Mouse (Mus musculus): ENCODE measurements at regions not wholly inside any gene's neighbourhood (a gene's known extent, or its start where the extent isn't known, plus 50 kb on each side); places are given as distances from the start of the nearest gene placed in this dataset.

DNA sequence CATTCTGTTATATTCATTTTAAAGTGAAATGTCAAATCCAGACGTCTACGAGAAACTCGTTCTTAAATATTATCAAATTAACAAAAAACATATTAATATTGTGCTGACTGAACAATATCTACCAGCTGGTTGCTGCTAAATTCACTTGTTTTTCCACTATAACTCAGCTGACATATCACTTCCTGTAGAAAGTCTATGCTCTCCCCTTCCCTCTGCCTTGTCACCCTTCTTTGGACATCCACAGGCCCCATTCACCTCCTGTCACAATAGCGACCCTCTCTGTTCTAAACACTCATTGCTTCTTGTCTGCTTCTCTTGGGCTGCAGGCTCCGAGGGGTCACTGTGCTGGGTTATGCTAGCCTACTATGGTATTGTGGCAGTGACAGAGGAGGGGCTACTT, 52.5 kb upstream of the Cplx2 start:
- no peak for DNase-seq

- DNase-seq, result no peak
Measured at GRCm38 (mm10) chr13:54320212-54320611, 50.9 kb upstream of the Cplx2 start.

DNA sequence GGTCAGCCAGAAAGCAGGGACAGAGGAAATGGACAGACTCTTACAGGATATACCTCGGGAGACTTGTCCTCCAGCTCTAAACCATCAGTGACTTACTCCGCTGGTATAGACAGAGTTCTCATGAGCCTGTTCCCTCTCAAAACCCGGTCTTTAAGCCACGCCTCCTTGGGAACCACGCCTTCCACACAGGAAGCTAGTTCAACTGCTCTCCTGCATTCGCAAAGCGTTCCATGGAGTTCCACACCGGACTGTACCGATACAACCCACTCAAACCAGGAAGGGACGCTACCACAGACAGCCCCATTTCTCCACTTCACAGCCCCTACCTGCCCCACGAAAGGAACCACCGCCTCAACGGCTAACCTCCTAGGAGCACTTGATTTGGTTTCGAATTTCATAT, 50.1 kb upstream of the Cplx2 start:
- no peak for DNase-seq

Data from right cerebral cortex, postnatal 25 days (tissue).